Mouse (Mus musculus): ENCODE measurements around the gene Fuca2. TPM values are rescaled to one million over a fixed set of nuclear protein-coding genes. Genes with fewer than 3 reads are reported as not detected.
A peak's percentile ranks its signal among the peaks of the same experiment; 100 is the strongest.

Fuca2 gene
- polyA plus RNA-seq, 1 experiment from 2014 or later: 48.9 TPM

DNA sequence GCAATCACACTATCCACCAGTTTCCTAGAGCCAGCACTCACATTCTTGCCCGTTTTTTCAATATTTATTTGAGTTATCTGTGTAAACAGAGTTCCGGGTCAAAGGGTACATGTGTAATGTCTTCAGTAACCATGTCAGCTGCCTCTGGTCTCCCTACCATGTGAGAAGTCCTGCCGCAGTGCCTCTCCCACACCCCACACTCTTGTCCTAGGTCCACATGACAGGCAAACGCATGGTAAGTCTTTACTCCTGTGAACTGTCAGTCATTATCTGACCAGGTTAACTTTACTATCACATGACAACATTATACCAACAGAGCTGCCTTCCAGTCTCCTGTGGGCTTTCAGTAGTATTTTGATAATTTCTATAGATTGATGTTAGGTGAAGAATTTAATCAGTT, 28.8 kb downstream of the Fuca2 start:
- no peak for TF ChIP-seq CTCF (IDR thresholded peaks at IDR 0.05; ENCODE audit: low read depth)
- WGBS: 52% methylated on average over 4 of the region's 4 CpGs
- DNase-seq: no peak
- Histone ChIP-seq H3K9ac (no peak overlapping the region), H3K27ac (ENCODE audit: low read depth) (no peak overlapping the region), H3K4me1 (ENCODE audit: insufficient read depth) (no peaks in the 10 kb centered on the region), H3K27me3 (ENCODE audit: insufficient read depth, low read length) (no peaks in the 10 kb centered on the region), H3K36me3 (ENCODE audit: insufficient read depth) (peaks cover 40% of the 10 kb centered on the region; the same call in 1 of the 2 replicates), H3K4me2 (no peak overlapping the region), H3K4me3 (ENCODE audit: low read depth, low read length) (no peak overlapping the region), H3K9me3 (ENCODE audit: low read depth, low read length) (no peaks in the 10 kb centered on the region)
- no peak for ATAC-seq (ENCODE audit: insufficient read depth)

GRCm38 (mm10) chr10:13534751-13535150, 35.4 kb downstream of the Fuca2 start:
- peaks cover 40% of the 10 kb centered on the region for H3K36me3 ChIP-seq (ENCODE audit: insufficient read depth)
- H3K4me2 ChIP-seq: no peak overlapping the region
- H3K4me3 ChIP-seq (ENCODE audit: low read depth, low read length): no peak overlapping the region
- TF ChIP-seq CTCF (IDR thresholded peaks at IDR 0.05; ENCODE audit: low read depth): no peak
- no peak overlapping the region for H3K27ac ChIP-seq (ENCODE audit: low read depth)
- no peaks in the 10 kb centered on the region for H3K9me3 ChIP-seq (ENCODE audit: low read depth, low read length)
- DNase-seq (no peak), ATAC-seq (ENCODE audit: insufficient read depth) (no peak)
- WGBS: 60% methylated on average over 3 of the region's 3 CpGs
- no peaks in the 10 kb centered on the region for H3K4me1 ChIP-seq (ENCODE audit: insufficient read depth)
- H3K9ac ChIP-seq: no peak overlapping the region
- no peaks in the 10 kb centered on the region for H3K27me3 ChIP-seq (ENCODE audit: insufficient read depth, low read length)

GRCm38 (mm10) chr10:13536706-13537105, 37.4 kb downstream of the Fuca2 start:
- Histone ChIP-seq H3K27ac (ENCODE audit: low read depth) (no peak overlapping the region), H3K36me3 (ENCODE audit: insufficient read depth) (peaks cover 35% of the 10 kb centered on the region), H3K27me3 (ENCODE audit: insufficient read depth, low read length) (no peaks in the 10 kb centered on the region), H3K4me2 (no peak overlapping the region), H3K4me3 (ENCODE audit: low read depth, low read length) (no peak overlapping the region), H3K4me1 (ENCODE audit: insufficient read depth) (no peaks in the 10 kb centered on the region), H3K9me3 (ENCODE audit: low read depth, low read length) (no peaks in the 10 kb centered on the region), H3K9ac (no peak overlapping the region)
- DNase-seq (no peak), ATAC-seq (ENCODE audit: insufficient read depth) (no peak)
- WGBS: 94% methylated on average over 7 of the region's 7 CpGs
- TF ChIP-seq CTCF (IDR thresholded peaks at IDR 0.05; ENCODE audit: low read depth): no peak

- DNase-seq (no peak), ATAC-seq (ENCODE audit: insufficient read depth) (no peak)
- Histone ChIP-seq H3K27ac (ENCODE audit: low read depth) (no peak overlapping the region), H3K27me3 (ENCODE audit: insufficient read depth, low read length) (no peaks in the 10 kb centered on the region), H3K9me3 (ENCODE audit: low read depth, low read length) (no peaks in the 10 kb centered on the region), H3K36me3 (ENCODE audit: insufficient read depth) (peaks cover 22% of the 10 kb centered on the region), H3K9ac (no peak overlapping the region), H3K4me2 (no peak overlapping the region), H3K4me1 (ENCODE audit: insufficient read depth) (no peaks in the 10 kb centered on the region), H3K4me3 (ENCODE audit: low read depth, low read length) (no peak overlapping the region)
- WGBS: 90% methylated on average over 7 of the region's 7 CpGs
- no peak for TF ChIP-seq CTCF (IDR thresholded peaks at IDR 0.05; ENCODE audit: low read depth)
Measured at GRCm38 (mm10) chr10:13539769-13540333, 40.5 kb downstream of the Fuca2 start.

- Histone ChIP-seq H3K36me3 (ENCODE audit: insufficient read depth) (peaks cover 12% of the 10 kb centered on the region), H3K27ac (ENCODE audit: low read depth) (no peak overlapping the region), H3K4me2 (no peak overlapping the region), H3K9ac (no peak overlapping the region), H3K4me1 (ENCODE audit: insufficient read depth) (no peaks in the 10 kb centered on the region), H3K4me3 (ENCODE audit: low read depth, low read length) (no peak overlapping the region), H3K27me3 (ENCODE audit: insufficient read depth, low read length) (no peaks in the 10 kb centered on the region), H3K9me3 (ENCODE audit: low read depth, low read length) (no peaks in the 10 kb centered on the region)
- 92% methylated on average over 5 of the region's 5 CpGs for WGBS
- ATAC-seq (ENCODE audit: insufficient read depth) (no peak), DNase-seq (no peak)
- TF ChIP-seq CTCF (IDR thresholded peaks at IDR 0.05; ENCODE audit: low read depth): no peak
Measured at GRCm38 (mm10) chr10:13541721-13542120, 42.4 kb downstream of the Fuca2 start.

GRCm38 (mm10) chr10:13552646-13553497, 53.5 kb downstream of the Fuca2 start, which contains the start of the genes Adat2 and Pex3:
TSS of gene Adat2 (plus strand) at chr10:13552894.
TSS of gene Pex3 (minus strand) at chr10:13553142.
- Histone ChIP-seq H3K4me3 (ENCODE audit: low read depth, low read length) (peak within 1 kb of the TSS; percentile 72), H3K9ac (peak within 1 kb of the TSS; percentile 83), H3K4me1 (ENCODE audit: insufficient read depth) (no peaks in the 10 kb centered on the region; the same call in 1 of the 2 replicates), H3K27ac (ENCODE audit: low read depth) (peak within 1 kb of the TSS; percentile 70), H3K9me3 (ENCODE audit: low read depth, low read length) (no peaks in the 10 kb centered on the region), H3K4me2 (peak within 1 kb of the TSS; percentile 84), H3K27me3 (ENCODE audit: insufficient read depth, low read length) (no peaks in the 10 kb centered on the region), H3K36me3 (ENCODE audit: insufficient read depth) (peaks cover 4% of the 10 kb centered on the region; the same call in 1 of the 2 replicates)
- under 1% methylated on average over 51 of the region's 51 CpGs for WGBS
- TF ChIP-seq CTCF (IDR thresholded peaks at IDR 0.05; ENCODE audit: low read depth): 0 out of 2 replicates have a peak, but pooled peaks have one; percentile 24
- peak; percentile 98 for ATAC-seq (ENCODE audit: insufficient read depth)
- DNase-seq: peak; percentile 95

DNA sequence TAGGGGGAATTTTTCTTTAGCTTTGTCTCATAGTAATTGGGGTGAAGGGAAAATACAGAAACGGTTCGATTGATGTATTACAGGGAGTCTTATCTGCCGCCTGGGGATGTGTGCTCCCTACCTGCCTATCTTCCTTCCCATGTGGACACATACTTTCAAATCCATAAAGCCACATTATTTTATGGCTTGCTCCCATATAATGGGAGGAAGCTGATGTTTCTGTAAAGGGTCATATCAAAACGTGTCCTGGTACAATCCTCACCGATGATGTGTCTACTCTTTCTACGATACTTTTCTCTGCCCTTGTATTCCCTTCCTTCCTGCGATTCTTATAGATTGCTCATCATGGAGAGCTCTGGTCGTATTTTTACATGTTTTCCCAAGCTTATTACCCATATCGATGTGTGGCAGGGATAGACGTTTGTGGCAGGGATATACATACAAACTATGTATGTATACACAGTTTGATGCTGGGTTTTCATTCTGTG, 54.2 kb downstream of the Fuca2 start:
- Histone ChIP-seq H3K9ac (peak overlapping the region; percentile 83), H3K4me1 (ENCODE audit: insufficient read depth) (no peaks in the 10 kb centered on the region; the same call in 1 of the 2 replicates), H3K27ac (ENCODE audit: low read depth) (peak overlapping the region; percentile 70), H3K4me2 (peak overlapping the region; percentile 84), H3K4me3 (ENCODE audit: low read depth, low read length) (peak overlapping the region; percentile 72), H3K27me3 (ENCODE audit: insufficient read depth, low read length) (no peaks in the 10 kb centered on the region), H3K9me3 (ENCODE audit: low read depth, low read length) (no peaks in the 10 kb centered on the region), H3K36me3 (ENCODE audit: insufficient read depth) (peaks cover 4% of the 10 kb centered on the region; the same call in 1 of the 2 replicates)
- no peak for TF ChIP-seq CTCF (IDR thresholded peaks at IDR 0.05; ENCODE audit: low read depth)
- peak; percentile 18 for DNase-seq
- ATAC-seq (ENCODE audit: insufficient read depth): peak; percentile 21
- whole genome bisulfite sequencing: 20% methylated on average over 10 of the region's 10 CpGs
